Mouse (Mus musculus): ENCODE measurements around the gene Necab3.

- TF ChIP-seq POLR2A (IDR thresholded peaks at IDR 0.05; ENCODE audit: insufficient read depth, low read length) = no peak
- no peak for TF ChIP-seq CTCF (IDR thresholded peaks at IDR 0.05; ENCODE audit: low read depth, low read length)
- TF ChIP-seq EP300 (IDR thresholded peaks at IDR 0.05; ENCODE audit: insufficient read depth, low read depth, low read length) = no peak
Observed at GRCm38 (mm10) chr2:154526531-154526930, 32.2 kb downstream of the Necab3 start.
